Mouse (Mus musculus) embryonic facial prominence, embryonic 14.5 days (tissue): ENCODE measurements at regions not wholly inside any gene's neighbourhood (a gene's known extent, or its start where the extent isn't known, plus 50 kb on each side); places are given as distances from the start of the nearest gene placed in this dataset.

ENCODE experiments used
- ATAC-seq: fragments of 200-750 bp; cut with Nextera tagmentation; 2 replicates; pipeline ENCODE4 v1.8.0; 2017; ENCODE audit warnings: low read depth, moderate number of reproducible peaks, moderate TSS enrichment
- DNase-seq: peaks from one replicate; pipeline ENCODE4 v3.0.0-alpha.2; 2015; ENCODE audit warnings: low spot score
- H3K27ac ChIP-seq: fragments of 300-500 bp; sonication (generic); replicated peaks from 2 replicates; pipeline ENCODE4 v1.5.1; 2014; ENCODE audit warnings: low read depth, mild to moderate bottlenecking, low read length, moderate library complexity
- H3K27me3 ChIP-seq: fragments of 300-500 bp; sonication (generic); replicated peaks from 2 replicates; pipeline ENCODE4 v1.6.1; 2014; ENCODE audit warnings: low read length; ENCODE audit not compliant: control insufficient read depth, insufficient read depth
- H3K36me3 ChIP-seq: fragments of 300-500 bp; sonication (generic); 2 replicates; pipeline ENCODE4 v1.6.1; 2014; ENCODE audit warnings: low read length, mixed read lengths; ENCODE audit not compliant: control insufficient read depth, insufficient read depth
- H3K4me1 ChIP-seq: fragments of 300-500 bp; sonication (generic); 2 replicates; pipeline ENCODE4 v1.6.1; 2014; ENCODE audit warnings: antibody characterized with exemption, low read length; ENCODE audit not compliant: control insufficient read depth, insufficient read depth
- H3K4me2 ChIP-seq: fragments of 300-500 bp; sonication (generic); 2 replicates; pipeline ENCODE4 v1.6.1; 2014; ENCODE audit warnings: low read depth, mild to moderate bottlenecking, low read length, moderate library complexity, mixed read lengths
- H3K4me3 ChIP-seq: fragments of 300-500 bp; sonication (generic); 2 replicates; pipeline ENCODE4 v1.5.1; 2014; ENCODE audit warnings: low read depth, mild to moderate bottlenecking, low read length
- H3K9ac ChIP-seq: fragments of 300-500 bp; sonication (generic); 2 replicates; pipeline ENCODE4 v1.6.1; 2014; ENCODE audit warnings: low read depth, mild to moderate bottlenecking, low read length, moderate library complexity, mixed read lengths
- H3K9me3 ChIP-seq: fragments of 300-500 bp; sonication (generic); 2 replicates; pipeline ENCODE4 v1.6.1; 2016; ENCODE audit warnings: low read length; ENCODE audit not compliant: control insufficient read depth
- WGBS: fragments of 180-500 bp; shearing (Covaris S2); extraction: QIAGEN DNeasy Blood & Tissue Kit; methylation state at CpG from one replicate; pipeline ENCODE4 v1.1.7; 2014; 5-methylcytosine and 5-hydroxymethylcytosine counted together

DNA sequence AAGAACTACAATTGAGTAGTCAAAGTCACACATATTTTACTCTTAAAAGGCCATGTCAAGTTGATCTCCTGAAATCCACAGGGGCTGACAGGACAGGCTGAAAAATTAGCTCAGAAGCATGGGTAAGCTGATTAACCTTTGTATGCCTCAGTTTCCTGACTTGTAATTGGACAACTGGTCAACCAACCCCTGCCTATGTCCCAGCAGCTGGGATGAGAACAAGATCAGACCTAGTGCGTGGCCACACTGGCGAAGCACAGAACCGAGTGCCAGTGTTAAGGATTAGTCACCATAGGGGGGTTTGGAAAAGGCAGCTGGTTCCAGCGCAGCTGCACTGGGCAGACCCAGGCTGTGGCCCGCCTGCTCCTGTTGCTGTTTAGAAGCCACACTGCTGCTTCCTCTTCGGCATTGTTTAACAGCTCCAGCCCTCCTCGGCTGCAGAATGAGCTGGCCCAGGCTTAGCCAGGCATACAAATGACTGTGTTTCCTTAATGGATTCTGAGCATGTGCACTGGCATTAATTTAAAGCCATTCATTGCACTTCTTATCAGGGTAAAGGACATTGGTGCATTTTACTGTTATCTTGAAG lies 120.1 kb upstream of the Dock1 start:
- WGBS: 45% methylated on average over 7 of the region's 7 CpGs
- Histone ChIP-seq H3K4me1 (peaks cover 12% of the 10 kb centered on the region; the same call in 1 of the 2 replicates), H3K36me3 (no peaks in the 10 kb centered on the region), H3K9ac (no peak overlapping the region), H3K4me3 (no peak overlapping the region), H3K4me2 (no peak overlapping the region), H3K27ac (peak overlapping the region; percentile 40; the same call in 1 of the 2 replicates), H3K9me3 (no peaks in the 10 kb centered on the region), H3K27me3 (no peaks in the 10 kb centered on the region)
- ATAC-seq: peak; percentile 51
- peak; percentile 55 for DNase-seq

DNA sequence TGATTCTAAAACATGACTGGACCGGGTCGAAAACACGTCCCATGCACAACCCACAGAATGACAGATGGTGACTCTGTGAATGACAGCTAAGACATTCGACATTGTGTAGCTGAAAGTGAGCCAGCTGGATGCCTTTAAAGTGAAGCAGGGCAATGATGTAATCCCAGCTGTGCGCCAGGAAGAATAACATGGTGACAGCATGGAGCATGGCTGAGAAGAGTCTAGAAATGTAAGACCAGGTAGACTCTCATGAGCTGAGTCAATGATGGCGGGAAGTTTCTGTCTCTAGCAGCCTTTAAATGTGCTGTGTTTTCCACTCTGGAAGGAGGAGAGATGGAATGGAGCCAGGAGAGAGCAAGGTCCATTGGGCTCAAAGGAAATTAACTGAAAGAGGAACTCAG lies 118.4 kb upstream of the Dock1 start:
- no peak overlapping the region for H3K27ac ChIP-seq
- no peak overlapping the region for H3K9ac ChIP-seq
- no peak overlapping the region for H3K4me3 ChIP-seq
- no peaks in the 10 kb centered on the region for H3K9me3 ChIP-seq
- H3K4me1 ChIP-seq: peaks cover 12% of the 10 kb centered on the region; the same call in 1 of the 2 replicates
- H3K4me2 ChIP-seq: no peak overlapping the region
- H3K36me3 ChIP-seq: no peaks in the 10 kb centered on the region
- no peaks in the 10 kb centered on the region for H3K27me3 ChIP-seq
- DNase-seq (peak; percentile 79), ATAC-seq (peak; percentile 39; the same call in 1 of the 2 replicates)
- WGBS: 49% methylated on average over 6 of the region's 6 CpGs

DNA sequence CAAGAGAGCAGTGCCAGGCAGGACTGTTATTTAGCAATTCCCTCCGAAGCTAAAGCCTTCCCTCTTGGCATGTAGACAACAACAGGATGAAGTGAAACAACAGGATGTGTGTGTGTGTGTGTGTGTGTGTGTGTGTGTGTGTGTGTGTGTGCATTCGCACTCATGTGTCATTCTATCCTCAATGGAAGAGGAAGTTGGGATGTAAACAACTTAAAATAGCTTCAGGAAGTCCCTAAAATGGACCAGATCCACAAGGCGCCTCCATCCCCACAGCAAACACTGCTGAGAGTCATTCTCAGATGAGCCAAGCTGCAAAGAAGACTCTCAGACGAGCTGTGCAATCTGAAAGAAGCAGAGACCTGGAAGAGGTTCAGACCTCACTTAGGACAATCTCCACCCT lies 114.4 kb upstream of the Dock1 start:
- Histone ChIP-seq H3K4me1 (peaks cover 3% of the 10 kb centered on the region; the same call in 1 of the 2 replicates), H3K36me3 (no peaks in the 10 kb centered on the region), H3K4me3 (no peak overlapping the region), H3K9me3 (no peaks in the 10 kb centered on the region), H3K27ac (no peak overlapping the region), H3K27me3 (no peaks in the 10 kb centered on the region), H3K9ac (no peak overlapping the region), H3K4me2 (no peak overlapping the region)
- DNase-seq (peak; percentile 26), ATAC-seq (no peak)
- 57% methylated on average over 4 of the region's 4 CpGs for WGBS

DNA sequence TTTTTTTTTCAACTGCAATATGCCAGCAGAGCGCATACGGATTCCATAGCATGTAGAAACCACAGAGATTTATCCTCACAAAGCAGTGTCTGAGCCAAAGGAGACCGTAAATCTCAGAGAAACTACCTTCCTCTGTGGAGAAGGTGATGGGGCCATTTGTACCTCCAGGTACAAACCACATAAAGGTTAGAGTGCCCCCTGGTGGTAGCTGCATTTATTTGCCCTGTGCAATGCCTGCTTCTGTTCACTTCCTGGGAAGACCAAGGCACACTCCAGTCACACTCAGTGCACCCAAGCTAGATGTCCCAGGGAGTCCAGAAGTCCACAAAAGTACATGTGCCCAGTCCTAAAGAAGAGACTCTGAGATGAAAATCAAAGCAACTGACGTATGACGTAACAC lies 104.1 kb upstream of the Dock1 start:
- Histone ChIP-seq H3K36me3 (no peaks in the 10 kb centered on the region), H3K4me3 (no peak overlapping the region), H3K9ac (no peak overlapping the region), H3K4me1 (no peaks in the 10 kb centered on the region), H3K27me3 (no peaks in the 10 kb centered on the region), H3K27ac (no peak overlapping the region), H3K9me3 (no peaks in the 10 kb centered on the region), H3K4me2 (no peak overlapping the region)
- DNase-seq (peak; percentile 72), ATAC-seq (no peak)
- WGBS: 82% methylated on average over 5 of the region's 5 CpGs

DNA sequence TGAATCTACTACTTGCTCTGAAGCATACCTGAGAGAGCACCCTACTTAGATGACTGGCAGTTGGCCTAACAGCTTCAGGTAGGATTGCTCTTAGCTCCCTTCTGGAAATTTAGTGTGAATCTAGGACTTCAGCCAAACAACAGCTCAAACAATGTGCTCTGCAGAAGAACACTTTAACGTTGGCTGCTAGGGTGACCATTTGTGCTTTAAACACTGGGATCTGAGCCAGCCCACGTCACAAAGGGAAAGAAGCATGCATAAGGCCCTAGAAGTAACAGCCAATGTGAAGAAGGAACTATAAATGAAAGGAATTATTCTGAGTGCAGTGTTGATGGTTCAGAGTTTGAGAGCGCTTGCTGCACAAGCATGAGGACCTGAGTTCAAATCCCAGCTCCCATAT lies 101.2 kb upstream of the Dock1 start:
- no peak overlapping the region for H3K4me3 ChIP-seq
- no peaks in the 10 kb centered on the region for H3K9me3 ChIP-seq
- peak; percentile 36 for DNase-seq
- H3K27me3 ChIP-seq: no peaks in the 10 kb centered on the region
- H3K36me3 ChIP-seq: no peaks in the 10 kb centered on the region
- H3K4me2 ChIP-seq: no peak overlapping the region
- no peak for ATAC-seq
- 79% methylated on average over 3 of the region's 3 CpGs for WGBS
- no peaks in the 10 kb centered on the region for H3K4me1 ChIP-seq
- no peak overlapping the region for H3K9ac ChIP-seq
- no peak overlapping the region for H3K27ac ChIP-seq

DNA sequence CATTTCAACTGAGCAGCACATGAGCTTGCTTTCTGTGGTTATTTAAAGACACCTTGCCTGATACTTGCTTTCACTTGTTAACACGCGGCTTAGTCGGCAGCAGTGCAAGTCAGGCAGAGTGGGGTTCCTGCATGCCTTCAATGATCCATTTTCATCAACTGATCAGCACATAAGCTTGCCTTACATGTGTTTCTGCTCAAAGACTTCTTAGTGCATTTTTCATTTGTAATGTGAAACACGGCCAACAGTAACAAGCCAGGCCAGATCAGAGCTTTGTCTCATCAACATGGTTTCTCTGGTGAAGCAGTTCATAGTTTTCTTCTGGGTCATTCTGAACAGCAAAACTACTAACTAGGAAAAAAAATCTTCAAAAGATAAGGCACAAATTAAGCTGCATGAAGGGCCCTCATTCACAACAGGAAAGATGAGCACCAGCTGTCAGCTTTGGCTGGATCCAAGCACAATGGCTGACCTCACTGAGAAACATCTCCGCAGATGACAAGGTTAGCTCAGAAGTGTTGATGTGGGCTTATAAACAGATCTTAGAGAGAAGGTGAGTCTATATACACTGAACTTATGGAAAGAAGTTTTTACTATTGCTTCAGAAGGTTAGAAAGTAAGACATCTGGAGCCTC lies 100.2 kb upstream of the Dock1 start:
- Histone ChIP-seq H3K36me3 (no peaks in the 10 kb centered on the region), H3K9ac (no peak overlapping the region), H3K4me1 (no peaks in the 10 kb centered on the region), H3K4me3 (no peak overlapping the region), H3K9me3 (no peaks in the 10 kb centered on the region), H3K27me3 (no peaks in the 10 kb centered on the region), H3K27ac (no peak overlapping the region), H3K4me2 (no peak overlapping the region)
- ATAC-seq: peak; percentile 9; the same call in 1 of the 2 replicates
- DNase-seq: peak; percentile 66
- 63% methylated on average over 5 of the region's 5 CpGs for WGBS

DNA sequence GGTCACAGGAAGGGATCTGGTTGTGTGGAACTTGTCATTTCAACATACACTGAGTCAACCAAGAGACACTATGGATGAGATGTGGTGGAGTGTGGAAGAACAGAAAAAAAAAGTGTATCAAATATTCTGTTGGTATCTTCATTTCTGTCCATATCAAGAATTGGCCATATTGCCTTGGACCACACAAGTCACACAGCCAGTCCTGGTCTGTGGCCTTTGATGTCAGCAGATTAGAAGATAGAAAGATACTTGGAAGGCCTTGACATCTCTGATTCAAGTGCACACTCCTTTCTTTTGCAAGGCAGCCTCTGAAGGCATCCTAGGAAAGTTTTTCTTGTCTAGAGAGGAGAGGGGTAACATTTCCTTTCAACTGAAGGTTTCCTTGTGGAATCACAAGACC lies 88.7 kb upstream of the Dock1 start:
- H3K27me3 ChIP-seq: no peaks in the 10 kb centered on the region
- H3K9ac ChIP-seq: no peak overlapping the region
- H3K27ac ChIP-seq: no peak overlapping the region
- H3K4me2 ChIP-seq: no peak overlapping the region
- DNase-seq: no peak
- H3K4me3 ChIP-seq: no peak overlapping the region
- H3K4me1 ChIP-seq: no peaks in the 10 kb centered on the region
- no peaks in the 10 kb centered on the region for H3K9me3 ChIP-seq
- H3K36me3 ChIP-seq: no peaks in the 10 kb centered on the region
- no peak for ATAC-seq

DNA sequence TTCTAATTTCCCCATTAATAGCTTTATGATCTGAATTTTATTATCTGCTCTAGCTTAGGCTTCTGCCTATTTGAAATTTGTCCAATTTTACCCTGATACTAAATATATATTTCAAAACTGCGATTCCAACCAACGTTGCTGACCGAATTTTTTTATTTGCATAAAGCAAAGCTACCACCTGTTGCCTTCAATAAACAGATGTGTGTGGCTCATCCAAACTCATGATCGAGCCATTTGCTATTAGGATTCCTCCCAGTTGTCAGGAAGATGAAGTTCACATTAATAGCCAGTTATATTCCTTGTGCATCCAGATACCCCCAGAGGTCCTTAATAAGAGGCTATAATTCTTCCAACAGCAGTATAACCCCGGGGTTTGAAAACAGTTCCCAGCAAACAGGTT lies 85.0 kb upstream of the Dock1 start:
- 81% methylated on average over 5 of the region's 5 CpGs for WGBS
- no peak overlapping the region for H3K4me2 ChIP-seq
- H3K4me1 ChIP-seq: no peaks in the 10 kb centered on the region
- H3K27ac ChIP-seq: no peak overlapping the region
- no peaks in the 10 kb centered on the region for H3K36me3 ChIP-seq
- DNase-seq (no peak), ATAC-seq (no peak)
- H3K9me3 ChIP-seq: no peaks in the 10 kb centered on the region
- no peaks in the 10 kb centered on the region for H3K27me3 ChIP-seq
- H3K9ac ChIP-seq: no peak overlapping the region
- no peak overlapping the region for H3K4me3 ChIP-seq

DNA sequence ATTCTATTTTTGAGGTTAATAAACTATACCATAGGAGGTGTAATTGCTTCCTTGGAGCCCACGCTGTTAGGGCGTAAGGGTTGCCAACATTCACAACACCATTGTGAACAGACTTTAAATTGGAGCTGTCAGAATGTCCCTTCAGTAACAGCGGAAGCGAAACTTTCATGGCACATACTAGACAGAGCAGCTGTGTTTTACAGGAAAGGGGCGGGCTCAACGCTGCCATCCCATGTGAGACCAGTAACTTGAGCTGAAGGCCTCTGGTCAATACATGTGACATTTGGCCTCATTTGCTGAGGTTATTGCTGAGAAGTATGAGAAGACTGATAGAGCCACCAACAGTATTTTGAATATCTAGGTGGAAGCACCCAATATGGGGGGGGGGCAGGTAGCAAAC lies 83.5 kb upstream of the Dock1 start:
- no peak for DNase-seq
- Histone ChIP-seq H3K9ac (no peak overlapping the region), H3K4me2 (no peak overlapping the region), H3K27ac (no peak overlapping the region), H3K27me3 (no peaks in the 10 kb centered on the region), H3K4me3 (no peak overlapping the region), H3K4me1 (no peaks in the 10 kb centered on the region), H3K36me3 (no peaks in the 10 kb centered on the region), H3K9me3 (no peaks in the 10 kb centered on the region)
- 84% methylated on average over 6 of the region's 6 CpGs for WGBS
- no peak for ATAC-seq
